Mouse (Mus musculus) forebrain, embryonic 10.5 days (tissue): Measurements from ENCODE around the gene Dlg2. TPM values are rescaled to one million over a fixed set of nuclear protein-coding genes. Genes with fewer than 3 reads are reported as not detected.

ENCODE experiments used
- DNase-seq: peaks from one replicate; pipeline ENCODE4 v3.0.0-alpha.2; 2017; ENCODE audit warnings: low spot score; ENCODE audit errors: extremely low spot score
- H3K27ac ChIP-seq: fragments of 300-500 bp; sonication (generic); 2 replicates; pipeline ENCODE4 v1.5.1; 2016; ENCODE audit warnings: mild to moderate bottlenecking
- H3K27me3 ChIP-seq: fragments of 300-500 bp; sonication (generic); 2 replicates; pipeline ENCODE4 v1.6.1; 2016; ENCODE audit warnings: mild to moderate bottlenecking; ENCODE audit not compliant: poor library complexity, severe bottlenecking
- H3K36me3 ChIP-seq: fragments of 300-500 bp; sonication (generic); replicated peaks from 2 replicates; pipeline ENCODE4 v1.6.1; 2016; ENCODE audit warnings: mild to moderate bottlenecking, moderate library complexity
- H3K4me1 ChIP-seq: fragments of 300-500 bp; sonication (generic); 2 replicates; pipeline ENCODE4 v1.6.1; 2016
- H3K4me3 ChIP-seq: fragments of 300-500 bp; sonication (generic); 2 replicates; pipeline ENCODE4 v1.5.1; 2016; ENCODE audit warnings: mild to moderate bottlenecking, moderate library complexity
- H3K9me3 ChIP-seq: fragments of 300-500 bp; sonication (generic); 2 replicates; pipeline ENCODE4 v1.6.1; 2016; ENCODE audit warnings: mild to moderate bottlenecking, moderate library complexity
- WGBS: fragments of 180-500 bp; shearing (Covaris S2); methylation state at CpG from one replicate; pipeline ENCODE4 v1.1.7; 2016; 5-methylcytosine and 5-hydroxymethylcytosine counted together
- polyA plus RNA-seq: library from polyadenylated mRNA; unstranded; fragments of >200 nt; fragmentation: Nextera tagmentation; extraction: Ambion mirVana; gene quantifications from 2 replicates; pipeline ENCODE4 v1.2.1, GENCODE M21; 2016

Gene Dlg2
- polyA plus RNA-seq, 1 experiment from 2014 or later: 0.95 TPM

DNA sequence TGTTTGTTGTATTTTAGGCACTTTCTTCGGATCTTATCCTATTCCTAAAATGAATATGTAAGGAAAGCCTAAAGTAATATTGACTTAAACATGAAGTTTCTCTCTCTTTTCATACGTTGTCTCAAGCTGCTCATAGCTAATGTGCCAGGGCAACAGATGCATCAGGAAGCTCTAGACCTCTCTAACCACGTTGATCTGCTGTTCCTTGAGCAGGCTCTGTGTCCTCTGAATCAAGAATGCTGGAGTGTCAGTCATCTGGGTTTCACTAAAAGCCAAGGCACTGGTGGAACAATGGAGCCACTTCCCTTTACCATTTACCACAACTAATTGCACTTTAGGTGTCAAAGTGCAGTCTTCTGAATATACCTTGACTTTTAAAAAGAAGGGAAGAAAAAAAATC, 1880.1 kb downstream of the Dlg2 start:
- no peak overlapping the region for H3K27ac ChIP-seq
- no peaks in the 10 kb centered on the region for H3K27me3 ChIP-seq
- no peaks in the 10 kb centered on the region for H3K36me3 ChIP-seq
- no peaks in the 10 kb centered on the region for H3K4me1 ChIP-seq
- H3K4me3 ChIP-seq: no peak overlapping the region
- no peak for DNase-seq
- WGBS: 76% methylated on average over 3 of the region's 3 CpGs
- no peaks in the 10 kb centered on the region for H3K9me3 ChIP-seq

DNA sequence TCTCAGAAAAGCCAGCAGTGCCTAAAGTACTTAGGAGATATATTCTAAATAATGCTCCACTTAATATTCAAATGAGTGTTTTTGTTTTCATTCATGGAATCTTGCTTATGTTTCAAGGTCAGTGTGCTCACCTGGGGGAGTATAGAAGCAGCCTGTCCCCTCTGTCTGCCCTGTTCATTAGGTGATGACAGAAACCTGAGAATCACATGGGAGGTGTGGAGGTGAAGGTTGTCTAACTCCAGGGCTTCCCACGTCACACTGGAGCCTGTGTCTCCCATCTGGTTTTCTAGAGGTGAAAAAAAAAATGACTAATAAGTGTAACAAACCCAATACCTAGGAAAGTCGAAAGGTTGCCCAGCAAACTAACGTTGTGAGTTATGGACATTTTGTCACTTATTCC, 1886.9 kb downstream of the Dlg2 start:
- no peak overlapping the region for H3K4me3 ChIP-seq
- 76% methylated on average over 3 of the region's 3 CpGs for WGBS
- no peaks in the 10 kb centered on the region for H3K27me3 ChIP-seq
- H3K9me3 ChIP-seq: no peaks in the 10 kb centered on the region
- no peaks in the 10 kb centered on the region for H3K4me1 ChIP-seq
- no peak for DNase-seq
- no peaks in the 10 kb centered on the region for H3K36me3 ChIP-seq
- H3K27ac ChIP-seq: no peak overlapping the region

DNA sequence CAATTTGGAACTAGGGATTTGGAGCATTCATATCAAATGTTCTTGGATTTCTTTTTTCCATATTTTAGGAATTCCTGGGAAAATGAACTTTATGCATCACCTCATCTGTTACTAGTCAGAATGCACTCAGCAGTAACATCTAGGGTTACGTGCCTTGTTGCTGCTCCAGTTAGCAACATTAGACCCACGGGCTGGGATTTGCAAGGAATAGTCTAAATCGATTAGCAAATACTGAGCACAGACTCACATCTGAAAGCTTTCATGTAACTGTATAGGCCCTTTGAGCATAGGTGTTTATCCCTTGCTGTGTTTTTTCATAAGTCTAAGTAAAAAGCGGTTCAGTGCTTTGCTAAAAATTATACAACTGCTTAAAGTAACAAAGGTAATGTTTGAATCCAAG, 1887.3 kb downstream of the Dlg2 start:
- no peak overlapping the region for H3K4me3 ChIP-seq
- H3K4me1 ChIP-seq: no peaks in the 10 kb centered on the region
- H3K27ac ChIP-seq: no peak overlapping the region
- no peaks in the 10 kb centered on the region for H3K27me3 ChIP-seq
- no peak for DNase-seq
- 94% methylated on average over 4 of the region's 4 CpGs for WGBS
- H3K36me3 ChIP-seq: no peaks in the 10 kb centered on the region
- H3K9me3 ChIP-seq: no peaks in the 10 kb centered on the region

DNA sequence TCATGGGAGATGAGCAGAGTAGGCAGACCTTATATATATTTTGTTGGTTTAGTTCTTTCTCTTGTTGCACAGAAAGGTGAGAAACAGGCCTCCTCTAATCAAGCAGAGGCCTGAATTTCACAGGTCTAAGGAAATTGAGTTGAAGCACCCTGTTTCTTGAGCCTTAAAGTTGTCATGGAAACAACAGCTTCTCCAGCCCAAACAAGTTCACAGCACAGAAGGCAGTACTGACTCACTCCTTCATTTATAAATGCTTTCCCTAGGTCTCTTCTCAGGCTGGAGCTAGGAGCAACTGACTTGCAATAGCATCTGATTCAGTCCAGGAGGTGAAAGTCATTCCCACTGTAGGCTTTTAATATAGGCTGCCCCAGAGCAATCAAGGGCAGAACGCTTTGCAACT, 1890.6 kb downstream of the Dlg2 start:
- DNase-seq: no peak
- no peak overlapping the region for H3K4me3 ChIP-seq
- no peak overlapping the region for H3K27ac ChIP-seq
- 95% methylated on average over 1 of the region's 1 CpGs for WGBS
- H3K27me3 ChIP-seq: no peaks in the 10 kb centered on the region
- no peaks in the 10 kb centered on the region for H3K9me3 ChIP-seq
- H3K36me3 ChIP-seq: no peaks in the 10 kb centered on the region
- no peaks in the 10 kb centered on the region for H3K4me1 ChIP-seq

DNA sequence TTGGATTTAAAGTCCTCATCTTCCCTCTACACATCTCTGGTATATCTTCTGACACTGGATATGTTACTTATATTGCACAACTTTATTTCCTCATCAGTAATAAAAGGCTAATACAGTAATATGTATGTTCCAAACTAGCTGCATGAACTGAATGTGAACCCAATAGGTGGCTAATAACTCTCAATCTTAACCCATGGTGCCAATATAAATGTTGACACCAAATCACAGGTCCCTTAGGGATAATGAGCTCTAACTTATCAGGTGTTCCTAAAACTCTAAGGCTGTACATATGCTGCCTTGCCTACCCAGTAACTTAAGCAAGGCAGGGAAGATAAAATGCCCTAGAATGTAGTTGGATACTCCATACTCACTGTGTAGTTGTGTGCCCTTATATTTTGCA, 1894.0 kb downstream of the Dlg2 start:
- H3K27me3 ChIP-seq: no peaks in the 10 kb centered on the region
- no peak overlapping the region for H3K27ac ChIP-seq
- DNase-seq: no peak
- no peaks in the 10 kb centered on the region for H3K36me3 ChIP-seq
- no peaks in the 10 kb centered on the region for H3K9me3 ChIP-seq
- no peak overlapping the region for H3K4me3 ChIP-seq
- no peaks in the 10 kb centered on the region for H3K4me1 ChIP-seq

DNA sequence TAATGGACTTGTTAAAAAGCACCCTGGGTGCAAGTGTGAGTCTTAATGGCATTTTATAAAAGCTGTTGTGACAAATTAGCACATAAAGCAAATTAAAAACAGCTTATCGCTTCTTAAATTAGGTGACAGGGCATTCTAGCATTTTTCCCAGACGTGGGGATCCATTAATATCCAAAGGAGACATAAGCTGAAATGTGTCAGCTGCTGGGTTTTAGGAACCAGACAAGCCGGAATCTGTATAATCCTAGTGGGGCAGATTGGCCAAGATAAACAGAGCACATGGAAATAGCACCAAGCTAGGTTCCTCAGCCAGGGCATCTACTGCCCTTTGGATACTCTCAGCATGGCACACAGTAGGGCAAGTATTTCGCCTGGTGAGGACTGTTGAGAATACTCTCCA, 1895.2 kb downstream of the Dlg2 start:
- WGBS: 87% methylated on average over 4 of the region's 4 CpGs
- no peaks in the 10 kb centered on the region for H3K27me3 ChIP-seq
- H3K4me1 ChIP-seq: no peaks in the 10 kb centered on the region
- no peak for DNase-seq
- no peak overlapping the region for H3K27ac ChIP-seq
- H3K36me3 ChIP-seq: no peaks in the 10 kb centered on the region
- H3K9me3 ChIP-seq: no peaks in the 10 kb centered on the region
- H3K4me3 ChIP-seq: no peak overlapping the region

DNA sequence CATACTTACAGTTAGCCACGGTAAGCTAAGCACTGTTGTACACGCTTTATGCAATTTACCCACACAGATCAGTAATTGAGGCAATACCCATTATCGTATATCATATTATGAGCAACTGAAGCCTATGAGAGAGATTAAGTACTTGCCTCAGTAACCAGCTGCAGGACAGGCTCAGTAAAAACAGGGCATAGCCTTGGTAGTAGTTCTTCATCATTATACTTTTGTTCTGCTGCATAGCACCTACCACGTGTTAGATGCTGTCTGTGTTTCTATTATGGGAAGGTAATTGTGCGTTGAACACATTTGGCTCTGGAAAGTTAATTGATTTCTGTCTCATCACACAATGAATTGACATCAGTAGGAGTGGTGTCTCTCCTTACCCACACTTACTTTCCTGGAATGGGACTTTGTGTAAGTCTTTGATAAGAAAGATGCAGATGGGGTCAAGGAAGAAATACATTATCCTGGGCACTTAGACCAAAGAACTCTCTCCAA, 1897.4 kb downstream of the Dlg2 start:
- Histone ChIP-seq H3K4me1 (no peaks in the 10 kb centered on the region), H3K27ac (no peak overlapping the region), H3K4me3 (no peak overlapping the region), H3K27me3 (no peaks in the 10 kb centered on the region), H3K36me3 (no peaks in the 10 kb centered on the region), H3K9me3 (no peaks in the 10 kb centered on the region)
- WGBS: 87% methylated on average over 5 of the region's 5 CpGs
- no peak for DNase-seq

DNA sequence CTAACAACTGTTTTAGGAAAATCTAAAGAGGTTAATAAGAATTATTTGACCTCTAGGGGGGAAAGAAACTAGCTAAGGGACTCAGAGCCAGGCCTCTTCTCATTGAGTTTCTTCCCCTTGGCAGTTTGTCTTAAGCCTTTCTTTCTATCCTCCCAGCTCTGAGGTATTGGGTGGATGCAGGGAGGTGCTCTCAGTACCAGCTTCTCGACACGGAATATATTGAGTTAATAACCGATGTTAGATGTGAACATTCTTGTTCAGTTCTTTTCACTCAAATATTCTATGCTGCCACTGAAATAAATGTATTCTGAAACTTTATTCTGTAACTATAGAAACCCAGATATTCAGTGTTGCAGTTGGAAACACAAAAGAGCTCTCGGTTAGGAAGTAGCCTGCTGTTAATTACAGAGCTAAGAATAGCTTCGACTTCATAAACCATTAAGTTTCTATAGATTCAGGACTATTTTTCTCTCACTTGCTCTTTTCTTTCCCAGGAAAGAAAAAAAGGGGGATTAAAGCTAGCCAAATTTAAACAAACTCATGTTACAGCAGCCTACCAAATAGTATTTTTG, 1907.5 kb downstream of the Dlg2 start:
- Histone ChIP-seq H3K9me3 (no peaks in the 10 kb centered on the region), H3K4me3 (no peak overlapping the region), H3K27me3 (no peaks in the 10 kb centered on the region), H3K27ac (no peak overlapping the region), H3K36me3 (no peaks in the 10 kb centered on the region), H3K4me1 (peaks cover 7% of the 10 kb centered on the region; the same call in 1 of the 2 replicates)
- DNase-seq: no peak
- WGBS: 69% methylated on average over 5 of the region's 5 CpGs

DNA sequence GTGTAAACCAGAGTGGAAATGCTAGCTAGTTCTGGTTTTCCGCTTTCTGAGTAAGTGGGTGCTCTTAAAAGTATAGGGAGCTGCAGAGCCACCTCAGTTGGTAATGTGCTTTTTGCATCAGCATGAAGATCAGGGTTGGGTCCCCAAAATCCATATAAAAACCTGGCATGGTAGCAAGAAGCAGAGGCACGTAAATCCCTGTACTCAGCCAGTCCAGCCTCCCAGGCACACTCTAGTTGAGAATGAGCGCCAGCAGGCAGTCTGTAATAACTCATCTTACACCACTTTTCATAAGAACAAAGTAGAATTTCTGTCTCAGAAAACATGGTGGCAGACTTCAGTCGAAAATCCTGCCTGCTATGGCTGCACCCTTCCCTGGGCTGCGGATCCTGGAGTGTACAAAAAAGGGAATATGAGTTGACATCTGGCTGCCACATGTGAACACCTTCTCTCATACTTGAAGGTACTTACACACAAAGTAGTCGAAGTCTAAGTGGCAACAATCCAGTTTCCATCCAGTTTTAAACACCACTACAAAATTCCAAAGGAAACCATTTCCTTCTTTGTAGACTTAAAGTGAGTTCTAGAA, 1915.7 kb downstream of the Dlg2 start:
- Histone ChIP-seq H3K9me3 (no peaks in the 10 kb centered on the region), H3K27ac (no peak overlapping the region), H3K36me3 (no peaks in the 10 kb centered on the region), H3K4me1 (no peaks in the 10 kb centered on the region), H3K27me3 (no peaks in the 10 kb centered on the region), H3K4me3 (no peak overlapping the region)
- no peak for DNase-seq
- WGBS: 86% methylated on average over 6 of the region's 6 CpGs

DNA sequence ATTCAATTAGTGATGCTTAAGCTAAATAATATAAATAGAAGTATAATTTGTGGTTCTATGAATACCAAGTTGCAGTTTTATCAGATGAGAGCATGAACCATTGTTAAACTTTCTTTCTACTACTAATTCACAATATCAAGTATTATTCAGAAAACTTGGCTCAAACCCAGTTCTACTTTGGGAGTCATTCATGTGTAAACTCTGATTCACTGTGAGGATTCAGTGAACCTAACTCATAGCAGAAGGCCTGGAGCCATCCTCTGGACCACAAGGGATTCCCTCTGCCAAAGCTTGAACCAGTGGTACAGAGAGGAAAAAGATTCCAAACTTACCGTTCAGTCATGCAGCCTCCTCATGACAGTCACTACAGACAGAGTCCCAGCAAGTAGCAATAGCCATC, 1920.3 kb downstream of the Dlg2 start:
- 93% methylated on average over 1 of the region's 1 CpGs for WGBS
- no peaks in the 10 kb centered on the region for H3K27me3 ChIP-seq
- H3K9me3 ChIP-seq: no peaks in the 10 kb centered on the region
- no peak overlapping the region for H3K4me3 ChIP-seq
- H3K4me1 ChIP-seq: no peaks in the 10 kb centered on the region
- H3K27ac ChIP-seq: no peak overlapping the region
- no peaks in the 10 kb centered on the region for H3K36me3 ChIP-seq
- no peak for DNase-seq

DNA sequence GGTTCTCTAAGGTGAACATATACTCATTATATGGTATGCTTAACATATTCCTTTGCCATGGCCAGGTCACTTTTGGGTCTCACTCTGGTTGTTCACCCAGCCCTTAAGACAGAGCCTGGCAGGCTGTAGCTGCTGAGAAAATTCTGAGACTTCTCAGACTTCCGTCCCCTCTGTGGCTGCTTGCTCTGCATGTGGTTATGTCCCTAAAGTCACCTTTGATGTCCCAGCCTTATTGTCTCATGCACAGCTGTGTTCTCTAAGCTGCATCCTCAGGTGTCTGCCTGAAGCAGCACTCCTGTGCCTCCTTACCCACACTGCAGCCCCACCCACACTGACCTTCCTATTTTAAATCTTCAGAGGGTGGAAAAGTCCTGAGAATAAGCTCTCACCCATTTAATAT, 1922.4 kb downstream of the Dlg2 start:
- Histone ChIP-seq H3K27ac (no peak overlapping the region), H3K36me3 (no peaks in the 10 kb centered on the region), H3K4me3 (no peak overlapping the region), H3K9me3 (no peaks in the 10 kb centered on the region), H3K27me3 (no peaks in the 10 kb centered on the region), H3K4me1 (no peaks in the 10 kb centered on the region)
- WGBS: 72% methylated on average over 1 of the region's 1 CpGs
- no peak for DNase-seq

DNA sequence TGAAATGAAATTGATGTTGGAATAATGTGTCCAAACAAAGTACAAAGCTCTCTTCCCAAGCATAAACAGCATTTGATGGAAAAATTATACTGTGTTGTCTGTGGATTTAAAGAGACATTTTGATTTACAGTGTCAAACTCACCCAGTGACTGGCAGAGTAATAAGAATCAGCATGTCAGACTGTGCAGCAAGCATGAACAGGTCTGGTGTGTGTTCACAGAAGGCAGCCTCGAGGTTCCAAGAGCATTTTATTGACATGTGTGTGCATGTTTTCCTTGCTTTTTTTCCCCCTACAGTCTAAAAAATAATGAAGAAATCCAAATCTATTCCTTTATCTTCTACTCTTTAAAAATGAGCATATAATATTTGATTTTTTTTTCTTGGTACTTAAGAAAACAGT, 1924.1 kb downstream of the Dlg2 start:
- Histone ChIP-seq H3K4me3 (no peak overlapping the region), H3K36me3 (no peaks in the 10 kb centered on the region), H3K27me3 (no peaks in the 10 kb centered on the region), H3K27ac (no peak overlapping the region), H3K4me1 (no peaks in the 10 kb centered on the region), H3K9me3 (no peaks in the 10 kb centered on the region)
- 71% methylated on average over 1 of the region's 1 CpGs for WGBS
- DNase-seq: no peak

DNA sequence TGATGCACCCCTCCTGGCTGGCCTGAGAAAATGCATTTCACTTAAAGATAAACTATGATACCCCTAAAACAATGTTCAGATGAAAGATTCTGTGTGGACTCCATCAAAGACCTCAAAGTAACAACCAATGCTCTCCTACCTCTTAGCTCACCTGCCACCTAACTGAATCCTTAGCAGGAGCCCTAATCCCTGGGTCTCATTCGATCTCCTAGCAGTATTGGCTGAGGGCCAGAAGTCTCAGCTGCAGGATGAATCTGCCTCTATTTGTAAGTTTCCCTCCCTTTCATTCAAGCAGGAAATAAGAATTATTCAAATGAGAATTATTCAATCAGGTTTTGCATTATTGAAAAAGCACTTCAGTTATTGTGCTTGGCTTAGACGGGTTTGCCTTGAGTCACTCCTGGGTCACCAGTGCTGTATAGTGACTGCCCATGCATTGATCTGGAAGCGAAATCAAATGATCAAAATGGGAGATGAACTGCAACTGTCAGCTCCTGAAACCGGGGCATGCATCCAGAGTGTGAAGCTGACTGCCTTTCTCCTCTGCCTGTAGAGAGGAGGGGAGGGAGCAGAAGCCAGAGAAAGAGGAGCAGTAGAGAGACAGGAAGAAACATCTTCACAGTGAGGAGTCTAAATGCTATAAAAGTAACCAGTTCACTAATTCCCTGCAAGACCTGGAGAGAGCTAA, 1924.7 kb downstream of the Dlg2 start:
- DNase-seq: no peak
- no peaks in the 10 kb centered on the region for H3K9me3 ChIP-seq
- H3K27me3 ChIP-seq: no peaks in the 10 kb centered on the region
- H3K36me3 ChIP-seq: no peaks in the 10 kb centered on the region
- no peak overlapping the region for H3K4me3 ChIP-seq
- no peaks in the 10 kb centered on the region for H3K4me1 ChIP-seq
- no peak overlapping the region for H3K27ac ChIP-seq
- WGBS: 65% methylated on average over 4 of the region's 4 CpGs
